Mouse (Mus musculus): ENCODE data around the gene Dnajb4. TPM values are rescaled to one million over a fixed set of nuclear protein-coding genes. Genes with fewer than 3 reads are reported as not detected.

The Dnajb4 gene
- polyA plus RNA-seq, 1 experiment from 2014 or later: 25.9 TPM

DNA sequence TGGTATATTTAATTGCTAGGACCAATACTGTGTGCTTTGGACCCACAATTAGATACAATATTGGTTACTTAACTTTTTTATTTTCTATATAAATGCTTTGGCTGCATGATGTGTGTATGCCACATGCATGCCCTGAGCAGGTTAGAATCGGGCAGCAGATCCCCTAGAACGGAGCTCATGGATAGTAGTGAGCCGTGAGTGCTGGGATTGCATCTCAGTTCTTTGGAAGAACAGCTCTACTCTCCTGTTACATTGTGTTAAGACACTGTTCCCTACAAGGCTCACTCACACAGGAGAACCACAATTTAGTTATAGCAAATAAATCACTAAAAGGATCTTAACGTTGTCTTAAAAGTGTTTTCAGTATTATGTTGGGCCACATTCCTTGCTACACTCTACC lies 33.2 kb upstream of the Dnajb4 start:
- Histone ChIP-seq H3K27ac (ENCODE audit: low read depth) (no peak overlapping the region), H3K4me3 (ENCODE audit: low read depth, low read length) (no peak overlapping the region), H3K27me3 (ENCODE audit: insufficient read depth, low read length) (no peaks in the 10 kb centered on the region), H3K36me3 (replicated peaks; ENCODE audit: insufficient read depth, low read length) (peaks cover 6% of the 10 kb centered on the region; the same call in 1 of the 2 replicates), H3K4me1 (ENCODE audit: insufficient read depth) (no peaks in the 10 kb centered on the region), H3K9me3 (ENCODE audit: low read length) (no peaks in the 10 kb centered on the region), H3K4me2 (ENCODE audit: low read depth, low read length) (no peak overlapping the region), H3K9ac (replicated peaks) (no peak overlapping the region)
- ATAC-seq (no peak), DNase-seq (no peak)
- TF ChIP-seq CTCF (IDR thresholded peaks at IDR 0.05; ENCODE audit: low read depth): no peak
- TF ChIP-seq EP300 (IDR thresholded peaks at IDR 0.05; ENCODE audit: low read depth): no peak
- 77% methylated on average over 4 of the region's 4 CpGs for WGBS (ENCODE audit: insufficient replicate concordance)

GRCm38 (mm10) chr3:152241098-152241497 lies 31.0 kb upstream of the Dnajb4 start:
- no peak for TF ChIP-seq CTCF (IDR thresholded peaks at IDR 0.05; ENCODE audit: low read depth)
- TF ChIP-seq EP300 (IDR thresholded peaks at IDR 0.05; ENCODE audit: low read depth): no peak
- WGBS (ENCODE audit: insufficient replicate concordance): 83% methylated on average over 3 of the region's 3 CpGs

GRCm38 (mm10) chr3:152239592-152239991 lies 29.5 kb upstream of the Dnajb4 start:
- Histone ChIP-seq H3K36me3 (replicated peaks; ENCODE audit: insufficient read depth, low read length) (peaks cover 20% of the 10 kb centered on the region), H3K4me2 (ENCODE audit: low read depth, low read length) (no peak overlapping the region), H3K4me3 (ENCODE audit: low read depth, low read length) (no peak overlapping the region), H3K27ac (ENCODE audit: low read depth) (no peak overlapping the region), H3K9me3 (ENCODE audit: low read length) (no peaks in the 10 kb centered on the region), H3K4me1 (ENCODE audit: insufficient read depth) (no peaks in the 10 kb centered on the region), H3K27me3 (ENCODE audit: insufficient read depth, low read length) (no peaks in the 10 kb centered on the region), H3K9ac (replicated peaks) (no peak overlapping the region)
- TF ChIP-seq EP300 (IDR thresholded peaks at IDR 0.05; ENCODE audit: low read depth): no peak
- TF ChIP-seq CTCF (IDR thresholded peaks at IDR 0.05; ENCODE audit: low read depth): no peak
- no peak for DNase-seq
- no peak for ATAC-seq
- 100% methylated on average over 1 of the region's 1 CpGs for WGBS (ENCODE audit: insufficient replicate concordance)

More at GRCm38 (mm10) chr3:152241098-152241497, 31.0 kb upstream of the Dnajb4 start:
- H3K27me3 ChIP-seq (ENCODE audit: insufficient read depth, low read length): no peaks in the 10 kb centered on the region
- H3K36me3 ChIP-seq (replicated peaks; ENCODE audit: insufficient read depth, low read length): peaks cover 18% of the 10 kb centered on the region
- no peak for ATAC-seq
- H3K9me3 ChIP-seq (ENCODE audit: low read length): no peaks in the 10 kb centered on the region
- DNase-seq: no peak
- H3K4me1 ChIP-seq (ENCODE audit: insufficient read depth): no peaks in the 10 kb centered on the region
- H3K4me3 ChIP-seq (ENCODE audit: low read depth, low read length): no peak overlapping the region
- H3K9ac ChIP-seq (replicated peaks): no peak overlapping the region
- no peak overlapping the region for H3K4me2 ChIP-seq (ENCODE audit: low read depth, low read length)
- no peak overlapping the region for H3K27ac ChIP-seq (ENCODE audit: low read depth)

DNA sequence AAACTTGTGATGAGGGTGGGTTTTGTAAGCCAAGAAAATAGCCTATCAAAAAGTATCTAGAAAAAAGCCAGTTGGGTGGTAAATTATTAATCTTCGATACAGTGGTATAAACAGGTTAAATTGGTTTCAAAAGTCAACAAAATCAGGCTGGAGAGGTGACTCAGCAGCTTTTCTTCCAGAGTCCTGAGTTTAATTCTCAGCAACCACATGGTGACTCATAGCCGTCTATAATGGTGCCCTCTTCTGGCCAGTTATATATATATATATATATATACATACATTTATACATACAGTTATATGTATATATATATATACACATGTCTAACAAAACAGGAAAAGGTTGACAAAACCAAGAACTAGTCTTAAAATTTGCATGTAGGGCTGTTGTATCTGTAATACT lies 28.7 kb upstream of the Dnajb4 start:
- Histone ChIP-seq H3K27me3 (ENCODE audit: insufficient read depth, low read length) (no peaks in the 10 kb centered on the region), H3K27ac (ENCODE audit: low read depth) (no peak overlapping the region), H3K9ac (replicated peaks) (no peak overlapping the region), H3K36me3 (replicated peaks; ENCODE audit: insufficient read depth, low read length) (peaks cover 27% of the 10 kb centered on the region), H3K4me3 (ENCODE audit: low read depth, low read length) (no peak overlapping the region), H3K4me1 (ENCODE audit: insufficient read depth) (no peaks in the 10 kb centered on the region), H3K4me2 (ENCODE audit: low read depth, low read length) (no peak overlapping the region), H3K9me3 (ENCODE audit: low read length) (no peaks in the 10 kb centered on the region)
- ATAC-seq: peak; percentile 74
- no peak for DNase-seq
- TF ChIP-seq CTCF (IDR thresholded peaks at IDR 0.05; ENCODE audit: low read depth) (peak; percentile 40), EP300 (IDR thresholded peaks at IDR 0.05; ENCODE audit: low read depth) (no peak)
- WGBS (ENCODE audit: insufficient replicate concordance): 37% methylated on average over 2 of the region's 2 CpGs

- no peaks in the 10 kb centered on the region for H3K9me3 ChIP-seq (ENCODE audit: low read length)
- 98% methylated on average over 1 of the region's 1 CpGs for WGBS (ENCODE audit: insufficient replicate concordance)
- H3K9ac ChIP-seq (replicated peaks): no peak overlapping the region
- H3K4me2 ChIP-seq (ENCODE audit: low read depth, low read length): no peak overlapping the region
- H3K27me3 ChIP-seq (ENCODE audit: insufficient read depth, low read length): no peaks in the 10 kb centered on the region
- peaks cover 50% of the 10 kb centered on the region for H3K36me3 ChIP-seq (replicated peaks; ENCODE audit: insufficient read depth, low read length)
- H3K4me1 ChIP-seq (ENCODE audit: insufficient read depth): no peaks in the 10 kb centered on the region
- H3K4me3 ChIP-seq (ENCODE audit: low read depth, low read length): no peak overlapping the region
- ATAC-seq (no peak), DNase-seq (no peak)
- no peak overlapping the region for H3K27ac ChIP-seq (ENCODE audit: low read depth)
- TF ChIP-seq EP300 (IDR thresholded peaks at IDR 0.05; ENCODE audit: low read depth) (no peak), CTCF (IDR thresholded peaks at IDR 0.05; ENCODE audit: low read depth) (no peak)
Measured at GRCm38 (mm10) chr3:152235805-152236204, 25.7 kb upstream of the Dnajb4 start.

GRCm38 (mm10) chr3:152235238-152235637 lies 25.1 kb upstream of the Dnajb4 start:
- Histone ChIP-seq H3K9ac (replicated peaks) (no peak overlapping the region), H3K9me3 (ENCODE audit: low read length) (no peaks in the 10 kb centered on the region), H3K4me1 (ENCODE audit: insufficient read depth) (no peaks in the 10 kb centered on the region), H3K4me3 (ENCODE audit: low read depth, low read length) (no peak overlapping the region), H3K27ac (ENCODE audit: low read depth) (no peak overlapping the region), H3K36me3 (replicated peaks; ENCODE audit: insufficient read depth, low read length) (peaks cover 54% of the 10 kb centered on the region), H3K4me2 (ENCODE audit: low read depth, low read length) (no peak overlapping the region), H3K27me3 (ENCODE audit: insufficient read depth, low read length) (no peaks in the 10 kb centered on the region)
- TF ChIP-seq CTCF (IDR thresholded peaks at IDR 0.05; ENCODE audit: low read depth) (no peak), EP300 (IDR thresholded peaks at IDR 0.05; ENCODE audit: low read depth) (no peak)
- no peak for DNase-seq
- no peak for ATAC-seq
- 91% methylated on average over 1 of the region's 1 CpGs for WGBS (ENCODE audit: insufficient replicate concordance)

Data from liver, postnatal 0 days (tissue).